Mouse (Mus musculus) heart, postnatal 0 days (tissue): ENCODE data around the gene Odf3.

Experiments
- CTCF ChIP-seq: IDR thresholded peaks from 2 replicates; pipeline ENCODE4 v1.5.1; 2016; ENCODE audit warnings: antibody characterized with exemption, control low read depth, low read depth
- EP300 ChIP-seq: IDR thresholded peaks from 2 replicates; pipeline ENCODE4 v1.6.1; 2016; ENCODE audit warnings: antibody characterized with exemption, low read depth

DNA sequence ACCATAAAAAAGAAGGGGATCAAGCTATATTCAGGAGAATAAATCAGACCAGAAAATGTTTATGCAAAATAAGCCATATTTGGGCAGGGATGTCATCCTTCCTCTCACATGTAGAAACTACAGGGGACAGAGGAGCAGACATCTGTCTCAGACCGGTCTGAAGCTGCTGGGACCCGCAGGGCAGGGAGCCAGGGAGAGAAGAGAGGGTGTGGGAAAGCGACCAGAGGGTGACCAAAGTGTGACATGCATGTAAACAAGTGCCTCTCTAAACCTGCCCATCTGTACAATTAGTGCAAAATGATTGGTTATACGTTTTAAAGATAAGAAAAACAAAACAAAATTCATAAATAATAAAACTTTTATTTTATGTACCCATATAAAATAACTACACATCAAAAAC is 27.4 kb upstream of the Odf3 start:
- TF ChIP-seq CTCF (no peak), EP300 (no peak)
